Mouse (Mus musculus): ENCODE results near the gene Acad12.
"Not testable (repeated sequence)": the region's sequence is repeated elsewhere in the genome, so short reads cannot be mapped to it uniquely, and the experiment has no call there.

Gene Acad12

GRCm38 (mm10) chr5:121609556-121610135, 9.1 kb downstream of the Acad12 start:
- DNase-seq (ENCODE audit: low read depth), result not testable (repeated sequence)

- peak; percentile 87 for DNase-seq (ENCODE audit: low read depth)
These were observed 12.6 kb downstream of the Acad12 start for GRCm38 (mm10) chr5:121606151-121606550.

- not testable (repeated sequence) for DNase-seq (ENCODE audit: low read depth)
These were observed 14.9 kb downstream of the Acad12 start for GRCm38 (mm10) chr5:121603815-121604214.

GRCm38 (mm10) chr5:121601547-121602299, 17.0 kb downstream of the Acad12 start:
- DNase-seq (ENCODE audit: low read depth), result peak; percentile 90

- no peak for DNase-seq (ENCODE audit: low read depth)
These were observed 19.7 kb downstream of the Acad12 start for GRCm38 (mm10) chr5:121598871-121599610.

- no peak for DNase-seq (ENCODE audit: low read depth)
These were observed 20.7 kb downstream of the Acad12 start for GRCm38 (mm10) chr5:121597991-121598537.

GRCm38 (mm10) chr5:121597332-121597731, 21.4 kb downstream of the Acad12 start:
- no peak for DNase-seq (ENCODE audit: low read depth)

- no peak for DNase-seq (ENCODE audit: low read depth)
These were observed 22.5 kb downstream of the Acad12 start for GRCm38 (mm10) chr5:121596226-121596625.

GRCm38 (mm10) chr5:121595758-121596157, 23.0 kb downstream of the Acad12 start:
- no peak for DNase-seq (ENCODE audit: low read depth)

GRCm38 (mm10) chr5:121594714-121595313, 23.9 kb downstream of the Acad12 start:
- no peak for DNase-seq (ENCODE audit: low read depth)

GRCm38 (mm10) chr5:121593451-121594401, 25.0 kb downstream of the Acad12 start, which contains the start of gene Aldh2:
TSS of gene Aldh2 (minus strand) at chr5:121593824.
- DNase-seq (ENCODE audit: low read depth), result peak; percentile 83

GRCm38 (mm10) chr5:121592816-121593407, 25.8 kb downstream of the Acad12 start:
- no peak for DNase-seq (ENCODE audit: low read depth)

GRCm38 (mm10) chr5:121592064-121592815, 26.5 kb downstream of the Acad12 start:
- DNase-seq (ENCODE audit: low read depth), result no peak

GRCm38 (mm10) chr5:121591417-121592063, 27.2 kb downstream of the Acad12 start:
- no peak for DNase-seq (ENCODE audit: low read depth)

GRCm38 (mm10) chr5:121589928-121590327, 28.8 kb downstream of the Acad12 start:
- no peak for DNase-seq (ENCODE audit: low read depth)

- peak; percentile 41 for DNase-seq (ENCODE audit: low read depth)
These were observed 32.2 kb downstream of the Acad12 start for GRCm38 (mm10) chr5:121586400-121587039.

GRCm38 (mm10) chr5:121585699-121586098, 33.0 kb downstream of the Acad12 start:
- DNase-seq (ENCODE audit: low read depth), result no peak

GRCm38 (mm10) chr5:121585005-121585404, 33.7 kb downstream of the Acad12 start:
- DNase-seq (ENCODE audit: low read depth), result no peak
